In genomic region chr8:72504637-72505314, GRCm38 (mm10) we compare ENCODE assay signal across 18 mouse cellular contexts. TPM values are rescaled to one million over a fixed set of nuclear protein-coding genes. Genes with fewer than 3 reads are reported as not detected.
DNase-seq lines count a peak whose midpoint lies in the region; ATAC-seq lines count a peak whose summit lies in the region.
"Had no signal": no experiment of that assay in that cellular context is flagged by ENCODE, and none has a peak within 500 bp of the region (broad histone marks: within the 10 kb centered on the region; RNA-seq: fewer than 3 reads in every experiment).

No protein-coding gene starts in this region.

- no peak for DNase-seq in forebrain, embryonic 10.5 days (ENCODE audit: extremely low spot score, low spot score)
- DNase-seq in liver, embryonic 11.5 days (ENCODE audit: low spot score) = no peak
- no peak for DNase-seq in liver
- DNase-seq in cerebellum, postnatal 10 days = peak; percentile 83 to 87
- no peak for DNase-seq in right cerebral cortex, postnatal 4 days
- no peak for DNase-seq in layer of hippocampus, postnatal 25 days (ENCODE audit: extremely low spot score in 1 of 2, low spot score in 1 of 2)
- DNase-seq: B cell, adult 2 months; embryo, embryonic 11 days; thymus, postnatal 25 days had no signal

- H3K9me3 ChIP-seq in forebrain, embryonic 16.5 days (ENCODE audit: control insufficient read depth, low read length) = no peaks in the 10 kb centered on the region
- no peaks in the 10 kb centered on the region for H3K9me3 ChIP-seq in forebrain, embryonic 10.5 days
- H3K9me3 ChIP-seq in liver, embryonic 11.5 days (ENCODE audit: control insufficient read depth, low read length) = no peaks in the 10 kb centered on the region
- H3K9me3 ChIP-seq: heart, embryonic 13.5 days; kidney, embryonic 15.5 days; stomach, embryonic 15.5 days had no signal

- peaks cover 35% of the 10 kb centered on the region for H3K4me1 ChIP-seq in forebrain, embryonic 16.5 days (replicated peaks; ENCODE audit: control insufficient read depth, insufficient read depth, low read length)
- no peaks in the 10 kb centered on the region for H3K4me1 ChIP-seq in forebrain, embryonic 10.5 days
- peaks cover 32% of the 10 kb centered on the region for H3K4me1 ChIP-seq in liver, embryonic 11.5 days (replicated peaks; ENCODE audit: control insufficient read depth, insufficient read depth, low read length)
- H3K4me1 ChIP-seq: kidney, embryonic 15.5 days had no signal

- no peaks in the 10 kb centered on the region for H3K27me3 ChIP-seq in forebrain, embryonic 16.5 days (replicated peaks; ENCODE audit: control insufficient read depth, insufficient read depth, low read length)
- no peaks in the 10 kb centered on the region for H3K27me3 ChIP-seq in forebrain, embryonic 10.5 days (ENCODE audit: poor library complexity, severe bottlenecking)
- H3K27me3 ChIP-seq in liver, embryonic 11.5 days (replicated peaks; ENCODE audit: control insufficient read depth, insufficient read depth, low read length) = no peaks in the 10 kb centered on the region
- H3K27me3 ChIP-seq: heart, embryonic 13.5 days; kidney, embryonic 15.5 days; stomach, embryonic 15.5 days had no signal

- ATAC-seq in forebrain, embryonic 16.5 days = 0 out of 2 replicates have a peak, but pooled peaks have one; percentile 9
- peak; percentile 60; the same call in 1 of the 2 replicates for ATAC-seq in liver, embryonic 11.5 days (replicated peaks; ENCODE audit: low FRiP score)
- peak; percentile 51 for ATAC-seq in megakaryocyte progenitor cell, adult 5-6 weeks (replicated peaks; ENCODE audit: poor library complexity)
- ATAC-seq: activated CD4-positive, CD25-positive, alpha-beta regulatory T cell, adult 4 months; inflammation-experienced regulatory T-cells, adult 6 months had no signal

- no peak overlapping the region for H3K4me3 ChIP-seq in forebrain, embryonic 16.5 days (replicated peaks; ENCODE audit: low read length)
- H3K4me3 ChIP-seq in forebrain, embryonic 10.5 days = no peak overlapping the region
- no peak overlapping the region for H3K4me3 ChIP-seq in liver, embryonic 11.5 days (ENCODE audit: low read depth, low read length)
- H3K4me3 ChIP-seq: erythroblast, embryonic 14.5 days; heart, embryonic 13.5 days; kidney, embryonic 15.5 days; stomach, embryonic 15.5 days had no signal

- no peaks in the 10 kb centered on the region for H3K36me3 ChIP-seq in forebrain, embryonic 16.5 days (ENCODE audit: control insufficient read depth, insufficient read depth)
- peaks cover 27% of the 10 kb centered on the region for H3K36me3 ChIP-seq in forebrain, embryonic 10.5 days (replicated peaks)
- H3K36me3 ChIP-seq in liver, embryonic 11.5 days (ENCODE audit: control insufficient read depth, insufficient read depth, low read length) = 0 out of 2 replicates have a peak, but pooled peaks cover 6% of the 10 kb centered on the region
- H3K36me3 ChIP-seq: stomach, embryonic 15.5 days had no signal

- H3K9ac ChIP-seq in forebrain, embryonic 16.5 days (replicated peaks; ENCODE audit: low read depth, low read length) = no peak overlapping the region
- no peak overlapping the region for H3K9ac ChIP-seq in liver, embryonic 11.5 days (ENCODE audit: low read depth, low read length)
- H3K9ac ChIP-seq: heart, embryonic 13.5 days; kidney, embryonic 15.5 days; stomach, embryonic 15.5 days had no signal

- H3K4me2 ChIP-seq in forebrain, embryonic 16.5 days (ENCODE audit: low read length) = no peak overlapping the region
- H3K4me2 ChIP-seq in liver, embryonic 11.5 days = peak overlapping the region; percentile 31
- H3K4me2 ChIP-seq: heart, embryonic 13.5 days; kidney, embryonic 15.5 days; stomach, embryonic 15.5 days had no signal

- H3K27ac ChIP-seq in forebrain, embryonic 16.5 days (ENCODE audit: low read length) = no peak overlapping the region
- no peak overlapping the region for H3K27ac ChIP-seq in forebrain, embryonic 10.5 days
- no peak overlapping the region for H3K27ac ChIP-seq in liver, embryonic 11.5 days (ENCODE audit: low read depth, low read length)
- H3K27ac ChIP-seq: heart, embryonic 13.5 days; kidney, embryonic 15.5 days; macrophage; stomach, embryonic 15.5 days had no signal

RNA-seq across cellular contexts. Expression of gene Slc35e1, which starts 12.4 kb away (rescaled TPM):
- 9.8 and 10.2 TPM in 2 replicates for polyA plus RNA-seq in forebrain, embryonic 16.5 days (2015; fragmentation: Nextera tagmentation; extraction: Ambion mirVana)
- polyA plus RNA-seq in forebrain, embryonic 10.5 days (2016; fragmentation: Nextera tagmentation; extraction: Ambion mirVana) = 14.0 and 15.3 TPM in 2 replicates
- polyA plus RNA-seq in liver, embryonic 11.5 days (2014; fragmentation: Nextera tagmentation; extraction: Ambion mirVana) = 16.8 and 18.1 TPM in 2 replicates
- 27.3 and 40.7 TPM in 2 replicates for total RNA-seq in megakaryocyte progenitor cell, adult 5-6 weeks (2015)
- total RNA-seq in megakaryocyte progenitor cell, adult 5-6 weeks (2017) = 26.8 and 30.3 TPM in 2 replicates
- total RNA-seq in layer of hippocampus, postnatal 25 days (2021) = 10 to 100 TPM; 45.9 to 51.1 TPM

RNA-seq across cellular contexts. Expression of gene Cherp, which starts 29.8 kb away (rescaled TPM):
- 48.2 and 58.2 TPM in 2 replicates for polyA plus RNA-seq in forebrain, embryonic 16.5 days (2015; fragmentation: Nextera tagmentation; extraction: Ambion mirVana)
- polyA plus RNA-seq in forebrain, embryonic 10.5 days (2016; fragmentation: Nextera tagmentation; extraction: Ambion mirVana) = 108 and 114 TPM in 2 replicates
- polyA plus RNA-seq in liver, embryonic 11.5 days (2014; fragmentation: Nextera tagmentation; extraction: Ambion mirVana) = 90.1 and 92.8 TPM in 2 replicates
- total RNA-seq in megakaryocyte progenitor cell, adult 5-6 weeks (2015) = 80.1 and 106 TPM in 2 replicates
- 17.7 and 23.8 TPM in 2 replicates for total RNA-seq in megakaryocyte progenitor cell, adult 5-6 weeks (2017)
- 10 to 100 TPM; 67.2 to 79.6 TPM for total RNA-seq in layer of hippocampus, postnatal 25 days (2021)

RNA-seq across cellular contexts. Expression of gene Med26, which starts 43.3 kb away (rescaled TPM):
- polyA plus RNA-seq in forebrain, embryonic 16.5 days (2015; fragmentation: Nextera tagmentation; extraction: Ambion mirVana) = 19.9 and 21.6 TPM in 2 replicates
- 19.4 and 20.1 TPM in 2 replicates for polyA plus RNA-seq in forebrain, embryonic 10.5 days (2016; fragmentation: Nextera tagmentation; extraction: Ambion mirVana)
- 16.4 and 17.7 TPM in 2 replicates for polyA plus RNA-seq in liver, embryonic 11.5 days (2014; fragmentation: Nextera tagmentation; extraction: Ambion mirVana)
- total RNA-seq in megakaryocyte progenitor cell, adult 5-6 weeks (2015) = 10.0 and 12.0 TPM in 2 replicates
- total RNA-seq in megakaryocyte progenitor cell, adult 5-6 weeks (2017) = 8.6 and 9.9 TPM in 2 replicates
- total RNA-seq in layer of hippocampus, postnatal 25 days (2021) = 10 to 100 TPM; 10.1 to 10.6 TPM

Comparison
In these comparisons a context has a peak if more than half of its experiments do, and no peak if none do; other contexts are left out.
1. ATAC-seq: peak in every context shown above with its lines; median percentile 60 in liver, embryonic 11.5 days; 51 in megakaryocyte progenitor cell, adult 5-6 weeks; 9 in forebrain, embryonic 16.5 days.
2. DNase-seq: peak in cerebellum, postnatal 10 days (2 of 2); none in forebrain, embryonic 10.5 days (single experiment), liver, embryonic 11.5 days (single experiment), liver (single experiment), right cerebral cortex, postnatal 4 days (single experiment) and layer of hippocampus, postnatal 25 days (0 of 2).